ENCODE assay signal across 12 mouse cellular contexts in genomic region chr7:16900526-16900925, GRCm38 (mm10). TPM values are rescaled to one million over a fixed set of nuclear protein-coding genes. Genes with fewer than 3 reads are reported as not detected.
DNase-seq lines count a peak whose midpoint lies in the region; ATAC-seq lines count a peak whose summit lies in the region.
"Had no signal": no experiment of that assay in that cellular context is flagged by ENCODE, and none has a peak within 500 bp of the region (broad histone marks: within the 10 kb centered on the region; RNA-seq: fewer than 3 reads in every experiment).

No protein-coding gene starts in this region.

- H3K9ac ChIP-seq in embryonic facial prominence, embryonic 15.5 days: no peak overlapping the region
- H3K9ac ChIP-seq in midbrain, embryonic 11.5 days (ENCODE audit: low read length): 0 out of 2 replicates have a peak overlapping the region, but pooled peaks have one; percentile 25
- H3K9ac ChIP-seq: forebrain, embryonic 13.5 days; liver, embryonic 14.5 days had no signal

- H3K4me3 ChIP-seq in embryonic facial prominence, embryonic 15.5 days (replicated peaks): no peak overlapping the region
- no peak overlapping the region for H3K4me3 ChIP-seq in midbrain, embryonic 11.5 days (ENCODE audit: low read depth, low read length)
- H3K4me3 ChIP-seq: forebrain, embryonic 13.5 days had no signal

- no peaks in the 10 kb centered on the region for H3K36me3 ChIP-seq in embryonic facial prominence, embryonic 15.5 days
- H3K36me3 ChIP-seq in midbrain, embryonic 11.5 days (ENCODE audit: control insufficient read depth, insufficient read depth, low read length): no peaks in the 10 kb centered on the region

- no peak overlapping the region for H3K27ac ChIP-seq in embryonic facial prominence, embryonic 15.5 days (replicated peaks)
- H3K27ac ChIP-seq in midbrain, embryonic 11.5 days (ENCODE audit: low read depth, low read length): no peak overlapping the region
- H3K27ac ChIP-seq: forebrain, embryonic 13.5 days; liver, embryonic 14.5 days had no signal

- peak; percentile 49; the same call in 1 of the 2 replicates for ATAC-seq in embryonic facial prominence, embryonic 15.5 days (ENCODE audit: insufficient number of reproducible peaks, low FRiP score, low TSS enrichment, low read depth)
- ATAC-seq in midbrain, embryonic 11.5 days (ENCODE audit: low FRiP score): peak; percentile 26; the same call in 1 of the 2 replicates
- ATAC-seq: forebrain, embryonic 13.5 days had no signal

- no peak overlapping the region for H3K4me2 ChIP-seq in embryonic facial prominence, embryonic 15.5 days (replicated peaks)
- no peak overlapping the region for H3K4me2 ChIP-seq in midbrain, embryonic 11.5 days
- H3K4me2 ChIP-seq: forebrain, embryonic 13.5 days had no signal

- no peaks in the 10 kb centered on the region for H3K9me3 ChIP-seq in embryonic facial prominence, embryonic 15.5 days (replicated peaks)
- H3K9me3 ChIP-seq in midbrain, embryonic 11.5 days (ENCODE audit: control insufficient read depth, low read length): no peaks in the 10 kb centered on the region
- H3K9me3 ChIP-seq: forebrain, embryonic 13.5 days had no signal

- H3K4me1 ChIP-seq in embryonic facial prominence, embryonic 15.5 days: peaks cover 30% of the 10 kb centered on the region
- peaks cover 8% of the 10 kb centered on the region for H3K4me1 ChIP-seq in midbrain, embryonic 11.5 days (ENCODE audit: control insufficient read depth, insufficient read depth, low read length)

- WGBS in embryonic facial prominence, embryonic 15.5 days: 24% methylated on average over 5 of the region's 5 CpGs
- 17% methylated on average over 5 of the region's 5 CpGs for WGBS in midbrain, embryonic 11.5 days

- peak; percentile 3 for DNase-seq in right cerebral cortex, postnatal 25 days
- DNase-seq in right cerebral cortex, postnatal 4 days: no peak
- DNase-seq in midbrain, embryonic 11.5 days (ENCODE audit: low spot score, missing footprints): no peak
- peak; percentile 64 for DNase-seq in retina, postnatal 1 day
- no peak for DNase-seq in left cerebral cortex, adult 9 months (ENCODE audit: low spot score in 2 of 2)
- no peak for DNase-seq in cerebellum, postnatal 36 days
- DNase-seq: gastrocnemius, postnatal 10 days; lung, postnatal 10 days; thymus, postnatal 25 days had no signal

- no peaks in the 10 kb centered on the region for H3K27me3 ChIP-seq in embryonic facial prominence, embryonic 15.5 days
- no peaks in the 10 kb centered on the region for H3K27me3 ChIP-seq in midbrain, embryonic 11.5 days (ENCODE audit: control insufficient read depth, insufficient read depth, low read length)
- H3K27me3 ChIP-seq: forebrain, embryonic 13.5 days had no signal

RNA-seq across cellular contexts. Expression of gene Ptgir, which starts 5.8 kb away (rescaled TPM):
- 2.5 and 3.1 TPM in 2 replicates for polyA plus RNA-seq in embryonic facial prominence, embryonic 15.5 days (2015; fragmentation: Nextera tagmentation; extraction: Ambion mirVana)
- polyA plus RNA-seq in midbrain, embryonic 11.5 days (2014; fragmentation: Nextera tagmentation; extraction: Ambion mirVana): 0.94 and 1.2 TPM in 2 replicates

RNA-seq across cellular contexts. Expression of gene Gng8, which starts 8.9 kb away (rescaled TPM):
- polyA plus RNA-seq in embryonic facial prominence, embryonic 15.5 days (2015; fragmentation: Nextera tagmentation; extraction: Ambion mirVana): 27.8 and 36.3 TPM in 2 replicates
- polyA plus RNA-seq in midbrain, embryonic 11.5 days (2014; fragmentation: Nextera tagmentation; extraction: Ambion mirVana): 9.7 and 10.2 TPM in 2 replicates

RNA-seq across cellular contexts. Expression of gene Calm3, which starts 23.4 kb away (rescaled TPM):
- polyA plus RNA-seq in embryonic facial prominence, embryonic 15.5 days (2015; fragmentation: Nextera tagmentation; extraction: Ambion mirVana): 117 and 138 TPM in 2 replicates
- 284 and 295 TPM in 2 replicates for polyA plus RNA-seq in midbrain, embryonic 11.5 days (2014; fragmentation: Nextera tagmentation; extraction: Ambion mirVana)

RNA-seq across cellular contexts. Expression of gene Dact3, which starts 25.4 kb away (rescaled TPM):
- 5.4 and 6.3 TPM in 2 replicates for polyA plus RNA-seq in embryonic facial prominence, embryonic 15.5 days (2015; fragmentation: Nextera tagmentation; extraction: Ambion mirVana)
- 4.8 and 5.3 TPM in 2 replicates for polyA plus RNA-seq in midbrain, embryonic 11.5 days (2014; fragmentation: Nextera tagmentation; extraction: Ambion mirVana)

RNA-seq across cellular contexts. Expression of gene Pnmal2, which starts 44.0 kb away (rescaled TPM):
- 22.4 and 26.0 TPM in 2 replicates for polyA plus RNA-seq in embryonic facial prominence, embryonic 15.5 days (2015; fragmentation: Nextera tagmentation; extraction: Ambion mirVana)
- polyA plus RNA-seq in midbrain, embryonic 11.5 days (2014; fragmentation: Nextera tagmentation; extraction: Ambion mirVana): 8.3 and 8.6 TPM in 2 replicates

Comparison
In these comparisons a context has a peak if more than half of its experiments do, and no peak if none do; other contexts are left out.
1. DNase-seq: peak in right cerebral cortex, postnatal 25 days (single experiment) and retina, postnatal 1 day (single experiment); none in right cerebral cortex, postnatal 4 days (single experiment), midbrain, embryonic 11.5 days (single experiment), left cerebral cortex, adult 9 months (0 of 2) and cerebellum, postnatal 36 days (0 of 2).